Mouse (Mus musculus): ENCODE results near the gene Lpgat1.

Lpgat1 gene

DNA sequence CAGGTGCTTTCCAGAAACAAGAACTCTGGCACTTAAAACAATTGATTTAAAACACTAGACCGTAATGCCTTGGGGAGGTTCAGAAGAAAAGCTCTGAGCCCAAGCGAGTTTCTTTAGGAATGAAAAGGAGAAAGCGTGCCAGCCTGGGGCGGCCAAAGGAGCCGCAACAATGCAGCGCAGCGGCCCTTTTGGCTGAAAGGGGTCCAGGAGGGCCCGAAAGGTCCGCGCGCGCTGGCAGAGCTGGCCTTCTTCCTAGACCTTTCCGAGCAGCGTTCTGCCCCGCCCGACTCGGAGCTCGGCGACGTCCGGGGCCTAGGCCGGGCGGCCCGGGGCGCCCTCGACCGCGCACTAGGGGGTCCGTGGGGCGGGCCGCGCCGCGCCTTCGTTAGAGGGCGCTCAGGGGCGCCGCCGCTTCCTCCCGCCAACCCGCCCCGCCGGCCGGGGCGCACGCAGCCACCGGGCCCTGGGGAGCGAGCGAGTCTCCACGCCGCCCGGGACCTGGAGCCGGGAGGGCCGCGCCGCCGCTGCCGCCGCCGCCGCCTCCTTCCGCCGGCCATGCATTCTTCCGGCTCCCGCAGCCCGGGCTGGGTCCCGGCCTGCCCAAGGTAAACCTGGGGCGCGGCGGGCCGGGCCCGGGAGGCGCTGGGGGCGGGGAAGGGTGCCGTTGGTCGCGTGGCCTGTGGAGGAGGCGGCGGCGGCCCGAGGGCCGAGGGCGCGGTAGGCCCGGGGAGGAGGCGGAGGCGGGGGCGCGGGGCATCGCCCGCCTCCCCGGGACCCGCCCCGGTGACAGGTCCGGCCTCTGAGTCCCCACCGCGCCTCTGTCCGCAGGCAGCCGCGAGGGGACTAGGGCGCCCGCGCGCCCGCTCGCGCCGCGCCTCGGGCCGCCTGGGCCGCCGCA is at the start of gene Lpgat1:
Gene Lpgat1 (plus strand): TSS at position 234 of the 898 bp plus-strand sequence.
- DNase-seq, result peak; percentile 91

DNA sequence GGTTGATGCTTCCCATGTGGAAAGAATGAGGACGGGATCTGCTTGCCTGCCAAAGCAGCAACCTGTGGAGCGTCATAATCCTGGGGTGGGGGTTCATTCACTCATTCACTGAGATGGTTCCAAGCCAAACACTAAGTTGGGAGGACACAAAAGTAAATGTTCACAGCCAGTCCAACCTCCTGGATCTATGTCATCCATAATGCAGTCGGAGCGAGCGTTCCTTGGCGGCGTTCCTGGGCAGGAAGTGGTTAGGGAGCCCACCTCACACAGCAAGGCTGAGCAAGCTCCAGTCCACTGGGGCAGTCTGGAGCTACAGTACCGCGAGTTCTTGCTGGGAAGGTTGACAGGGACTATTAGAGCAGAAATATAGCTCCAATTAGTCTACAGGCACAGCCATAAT is 49.6 kb upstream of the Lpgat1 start:
- DNase-seq, result no peak

DNA sequence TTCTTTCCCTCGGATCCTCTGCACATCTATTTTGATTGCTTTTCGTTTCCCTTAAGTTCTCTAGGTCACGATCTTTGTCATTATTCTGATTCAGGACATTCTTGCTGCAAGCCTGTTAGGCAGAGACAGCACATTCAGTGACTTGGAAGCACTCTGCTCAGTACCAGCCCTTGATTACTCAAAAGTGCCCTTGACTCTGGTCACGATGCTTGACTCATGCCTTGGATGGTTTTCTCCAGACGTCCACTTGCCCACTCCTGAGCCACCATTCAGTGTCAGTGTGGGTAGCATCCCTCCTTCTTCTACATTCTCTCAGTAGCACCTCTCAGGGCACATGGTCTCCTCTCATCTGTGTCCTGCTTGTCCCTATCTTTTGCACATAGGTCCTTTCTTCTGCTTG is 43.6 kb upstream of the Lpgat1 start:
- no peak for DNase-seq

DNA sequence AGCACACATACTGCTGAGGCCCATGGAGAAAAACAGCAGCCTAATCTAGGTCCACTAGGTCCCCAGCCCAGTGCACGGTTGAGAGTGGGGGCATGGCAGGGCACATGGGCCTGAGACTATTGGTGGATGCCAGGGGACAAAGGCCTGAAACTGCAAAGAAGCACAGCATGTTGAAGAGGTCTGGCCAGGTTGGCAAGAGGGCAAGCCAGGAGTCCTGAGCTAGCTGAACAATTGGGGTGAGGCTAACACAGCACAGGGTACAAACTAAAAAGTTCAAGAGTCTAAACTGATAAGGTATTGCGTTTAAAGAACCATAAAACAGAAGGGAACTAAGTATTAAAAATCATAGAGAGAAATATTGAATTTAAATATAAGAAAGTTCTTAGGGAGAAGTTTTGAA is 36.0 kb upstream of the Lpgat1 start:
- DNase-seq, result no peak

DNA sequence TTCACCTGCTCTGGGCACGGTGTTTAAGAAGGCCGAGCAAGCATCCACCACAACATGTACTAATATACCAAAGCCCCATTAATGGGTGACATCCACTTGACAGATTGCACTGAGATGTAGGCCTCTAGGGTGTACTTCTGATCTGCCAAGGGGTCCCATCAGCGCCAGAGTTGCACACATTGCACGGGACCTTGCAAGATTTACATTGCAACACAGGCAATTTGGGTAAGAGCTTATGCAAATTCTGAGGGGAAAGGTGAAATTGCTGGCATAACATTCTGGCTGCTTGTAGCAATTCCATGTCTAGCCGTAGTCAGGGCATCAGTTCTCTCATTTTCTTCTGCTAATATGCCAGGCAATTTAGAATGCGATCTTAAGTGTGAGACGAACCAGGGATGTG is 30.1 kb upstream of the Lpgat1 start:
- DNase-seq, result no peak

DNA sequence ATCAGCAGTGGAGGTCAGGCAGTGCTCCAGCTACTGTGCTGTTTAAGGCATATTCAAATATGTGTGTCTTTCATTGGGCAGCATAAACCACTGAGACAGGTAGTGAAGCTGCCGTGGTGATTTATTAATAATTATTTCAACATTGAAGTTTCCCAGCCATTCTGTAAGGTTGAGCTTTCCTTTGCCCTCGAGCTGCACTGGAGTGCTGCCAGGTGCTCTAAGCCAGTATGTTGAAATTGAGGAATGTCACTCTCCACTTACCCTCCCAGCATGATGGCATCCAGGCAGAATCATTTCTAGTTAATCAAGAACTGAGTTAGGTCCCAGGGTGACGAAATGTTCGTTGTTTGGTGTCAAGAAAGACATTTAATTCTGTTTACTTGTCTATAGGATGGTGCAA is 24.4 kb upstream of the Lpgat1 start:
- peak; percentile 66 for DNase-seq

DNA sequence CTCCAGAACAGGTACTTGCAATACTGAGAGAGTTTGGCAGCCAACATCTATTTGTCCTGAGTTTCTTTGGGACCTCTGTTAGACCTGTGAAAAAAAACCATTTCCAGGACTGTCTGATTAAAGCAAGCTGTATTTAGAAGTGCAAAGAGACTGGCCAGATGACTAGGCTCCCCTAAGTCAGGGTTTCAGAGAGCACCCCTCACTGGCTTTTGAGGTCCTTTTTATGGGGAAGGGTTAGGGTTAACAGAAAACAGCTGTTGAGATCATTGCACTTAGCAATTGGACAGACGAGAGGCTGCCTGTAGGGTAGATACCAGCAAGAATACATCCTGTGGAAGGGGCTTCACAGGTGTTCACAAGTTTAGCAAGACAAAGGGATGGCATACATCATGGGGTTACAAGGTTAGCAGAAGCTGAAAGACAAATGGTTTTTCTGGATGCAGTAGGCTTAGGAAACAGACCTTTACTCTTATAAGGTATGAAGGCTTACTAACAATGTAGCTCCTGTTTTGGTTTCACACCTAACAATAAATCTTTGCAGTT is 19.3 kb upstream of the Lpgat1 start:
- no peak for DNase-seq

DNA sequence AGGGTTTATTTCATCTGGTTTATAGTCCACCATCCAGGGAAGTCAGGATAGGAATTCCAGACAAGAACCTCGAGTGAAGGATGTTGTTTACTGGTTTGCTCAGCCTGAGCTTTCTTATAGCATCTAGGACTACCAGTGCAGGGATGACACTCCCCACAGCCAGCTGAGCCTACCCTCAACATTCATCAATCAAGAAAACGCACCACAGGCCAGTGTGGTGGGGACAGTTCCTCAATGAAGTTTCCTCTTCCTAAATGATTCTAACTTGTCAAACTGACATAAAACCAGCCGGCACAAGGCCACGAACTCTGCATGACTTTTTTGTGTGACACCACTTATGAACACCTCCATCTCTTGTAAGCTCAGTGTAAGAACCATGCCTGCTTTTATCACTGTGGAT is 13.1 kb upstream of the Lpgat1 start:
- DNase-seq, result no peak

DNA sequence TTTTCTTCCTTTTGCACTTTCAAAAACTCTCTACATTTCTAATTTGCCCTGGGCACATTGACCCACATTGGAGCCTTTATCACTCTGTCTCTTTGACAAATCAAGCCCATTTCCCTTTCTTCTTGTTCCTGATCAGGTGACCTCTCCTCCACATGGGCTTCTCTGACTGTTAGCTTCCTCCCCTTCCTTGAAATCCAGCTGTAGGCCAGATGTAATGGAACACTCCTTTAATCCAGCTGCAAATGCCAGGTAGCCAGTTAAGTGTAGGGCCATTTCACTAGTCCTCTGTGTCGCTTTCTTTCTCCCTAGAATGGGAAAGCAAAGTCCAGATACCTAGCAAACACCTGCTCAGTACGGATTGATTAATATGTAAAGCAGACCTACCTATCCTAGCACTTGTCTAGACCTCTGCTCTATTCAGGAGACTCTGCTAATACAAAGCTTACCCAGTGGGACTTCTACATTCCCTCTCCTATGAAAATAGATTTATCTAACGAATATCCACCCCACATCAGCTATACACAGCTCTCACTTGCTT is 11.0 kb upstream of the Lpgat1 start:
- no peak for DNase-seq

DNA sequence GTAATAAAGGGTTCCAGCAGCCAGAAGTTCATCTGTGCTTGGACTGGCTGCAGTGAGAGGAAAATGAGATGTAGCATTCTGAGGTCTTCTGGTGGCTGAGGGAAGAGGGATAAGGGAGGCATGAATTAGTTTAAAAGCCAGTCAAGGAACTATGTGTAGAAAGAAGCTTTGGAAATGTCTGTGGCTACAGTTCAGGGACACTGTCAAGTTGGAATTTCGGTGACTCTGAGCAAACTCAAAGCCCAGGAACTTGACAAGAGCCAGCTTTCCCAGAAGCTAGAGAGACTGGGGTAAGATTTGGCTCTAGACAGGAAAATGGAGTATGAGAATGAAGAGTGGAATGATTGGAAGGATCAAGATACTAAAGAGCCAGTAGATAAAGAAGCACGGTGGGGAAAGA is 7.8 kb upstream of the Lpgat1 start:
- DNase-seq, result no peak

DNA sequence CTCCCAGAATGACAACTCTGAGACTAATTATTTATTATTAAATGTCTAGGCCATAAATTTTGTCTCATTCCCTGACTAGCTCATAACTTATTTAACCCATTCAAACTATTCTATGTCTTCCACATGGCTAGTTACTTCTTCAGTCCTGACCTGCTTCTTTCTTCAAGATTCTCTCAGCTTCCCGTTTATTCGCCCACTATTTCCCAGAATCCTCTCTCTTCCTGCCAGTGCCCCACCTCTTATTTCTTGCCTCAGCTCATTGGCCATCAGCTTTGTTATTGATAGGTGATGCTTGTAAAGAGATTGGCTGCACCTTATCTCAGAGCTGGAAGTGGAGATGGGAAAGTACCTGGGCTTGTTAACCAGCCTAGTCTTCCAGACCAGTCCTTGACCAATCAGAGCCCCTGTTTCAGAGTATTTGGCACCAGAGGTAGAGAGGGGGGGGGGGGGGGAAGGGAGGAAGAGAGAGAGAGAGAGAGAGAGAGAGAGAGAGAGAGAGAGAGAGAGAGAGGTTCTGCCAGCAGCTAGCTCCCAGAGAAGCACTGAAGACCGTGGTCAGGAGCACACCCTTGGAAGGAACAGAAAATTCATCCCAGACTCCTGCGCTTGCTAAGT is 5.3 kb upstream of the Lpgat1 start:
- DNase-seq, result no peak

DNA sequence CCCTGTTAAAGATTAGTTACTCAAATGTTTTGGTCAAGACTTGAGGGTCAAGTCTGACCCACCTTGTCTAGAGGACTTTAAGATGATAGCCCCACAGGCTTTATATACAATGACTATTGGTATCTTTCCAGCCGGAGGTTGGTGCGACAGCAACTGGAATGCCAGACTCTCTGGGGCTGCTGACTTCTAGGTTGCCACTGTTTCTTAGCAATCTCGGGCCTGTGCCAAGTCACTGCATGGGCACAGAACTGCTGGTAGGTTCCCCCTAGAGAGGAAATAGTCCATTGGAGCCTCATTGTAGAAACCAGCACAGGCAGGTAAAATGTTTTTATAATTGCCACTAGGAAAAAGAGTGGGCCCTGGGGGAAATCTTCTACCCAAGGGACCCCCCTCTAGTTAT is 3.8 kb upstream of the Lpgat1 start:
- DNase-seq, result peak; percentile 33

DNA sequence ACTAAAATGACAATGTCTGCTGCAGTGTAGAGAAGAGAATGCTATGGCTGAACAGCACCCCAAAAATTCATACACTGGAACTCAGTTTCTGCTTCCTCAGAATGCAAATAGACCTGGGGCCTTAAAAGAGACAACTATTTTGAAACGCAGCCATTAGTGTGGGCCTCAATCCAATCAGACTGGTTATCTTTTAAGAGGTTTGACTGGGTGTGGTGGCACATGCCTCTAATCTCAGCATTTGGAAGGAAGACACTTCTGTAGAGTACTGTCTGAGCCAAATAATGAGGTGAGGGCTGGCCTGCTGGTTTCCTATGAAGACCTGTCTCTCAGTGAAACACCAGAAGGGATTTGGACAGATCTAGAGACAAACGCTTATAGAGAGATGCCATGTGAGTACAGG is 2.5 kb upstream of the Lpgat1 start:
- DNase-seq, result no peak

DNA sequence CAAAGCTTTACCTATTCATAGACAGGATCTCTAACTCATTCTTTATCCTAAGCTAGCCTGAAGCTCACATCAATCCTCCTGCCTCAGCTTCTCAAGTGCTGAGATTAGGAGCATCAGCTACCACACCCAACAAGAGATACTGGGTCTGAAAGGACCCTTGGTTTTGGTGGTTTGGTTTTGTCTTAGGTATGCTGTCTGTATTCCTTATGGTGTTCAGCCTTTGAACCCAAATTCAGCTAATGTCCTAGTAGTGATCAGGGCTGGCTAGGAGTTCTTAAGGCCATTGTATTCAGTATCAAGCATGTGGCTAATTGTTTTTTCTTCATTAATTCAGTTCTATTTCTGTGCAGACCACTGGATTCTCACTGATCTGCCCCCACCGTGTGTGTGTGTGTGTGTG is 493 bp upstream of the Lpgat1 start:
- DNase-seq, result no peak

DNA sequence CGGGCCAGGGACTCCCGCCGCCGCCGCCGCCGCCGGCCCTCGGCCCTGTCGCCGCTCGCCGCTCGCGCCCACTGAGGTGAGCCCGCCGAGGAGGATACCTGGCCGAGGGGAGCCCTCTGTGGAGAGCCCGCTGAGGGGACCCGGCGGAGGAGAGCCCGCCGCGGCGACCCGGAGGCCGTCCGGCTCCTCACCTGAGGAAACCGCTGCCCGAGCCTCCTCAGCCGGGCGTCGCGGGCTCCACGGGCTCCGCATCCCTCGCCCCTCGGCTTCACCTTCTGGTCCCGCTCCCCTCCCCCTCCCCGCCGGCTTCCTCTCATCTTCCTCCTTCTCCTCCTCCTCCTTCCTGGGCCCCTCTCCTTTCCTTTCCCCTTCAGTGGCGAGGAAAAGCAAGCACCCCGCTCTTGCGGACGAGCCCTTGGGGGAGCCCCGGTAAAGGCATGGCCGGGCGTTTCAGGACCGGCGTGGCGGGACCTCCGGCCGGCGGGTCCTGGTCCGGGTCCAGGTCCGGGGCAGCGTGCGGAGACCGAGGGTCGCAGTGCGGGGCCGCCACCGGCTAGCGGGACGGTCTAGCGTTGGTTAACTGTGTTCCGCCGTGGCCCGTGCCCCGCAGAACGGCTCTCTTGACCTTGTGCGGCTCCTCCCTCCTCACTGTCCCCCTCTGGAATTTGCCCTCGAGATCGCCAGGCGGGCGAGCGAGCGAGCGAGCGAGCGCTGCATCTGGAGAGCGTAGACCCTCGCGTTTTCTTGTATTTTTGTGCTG is 1.1 kb downstream of the Lpgat1 start:
- DNase-seq, result peak; percentile 69

DNA sequence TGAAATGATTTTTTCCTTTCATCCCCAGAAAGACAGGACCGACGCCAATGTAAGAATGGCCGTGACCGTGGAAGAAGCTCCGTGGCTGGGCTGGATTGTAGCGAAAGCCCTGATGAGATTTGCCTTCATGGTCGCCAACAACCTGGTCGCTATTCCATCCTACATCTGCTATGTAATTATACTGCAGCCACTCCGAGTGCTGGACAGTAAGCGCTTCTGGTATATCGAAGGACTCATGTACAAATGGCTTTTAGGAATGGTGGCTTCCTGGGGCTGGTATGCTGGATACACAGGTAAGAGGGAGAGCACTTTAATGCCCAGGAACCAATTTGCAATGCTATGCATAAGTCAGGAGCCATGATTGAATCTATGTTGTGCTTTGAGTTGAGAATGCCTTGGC is 1.7 kb downstream of the Lpgat1 start:
- DNase-seq, result peak; percentile 36

DNA sequence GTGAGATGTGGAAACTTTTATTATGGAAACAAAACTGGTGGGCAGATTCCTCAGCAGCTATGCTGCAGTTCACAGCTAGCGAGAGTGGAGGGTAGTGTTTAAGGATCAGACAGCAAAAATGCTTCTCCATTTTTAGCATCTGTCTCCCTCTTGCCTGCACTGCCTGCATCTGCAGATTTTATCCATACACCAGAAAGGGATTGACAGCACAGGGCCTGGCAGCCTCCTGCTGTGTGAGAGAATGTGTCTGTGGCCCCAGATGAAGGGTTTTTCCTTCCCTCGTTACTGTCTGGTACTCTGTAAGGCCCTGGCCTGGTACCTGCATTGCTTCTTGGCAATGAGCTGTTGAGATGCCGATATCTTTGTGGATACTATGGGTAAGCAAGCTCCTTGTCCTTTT is 2.8 kb downstream of the Lpgat1 start:
- no peak for DNase-seq

DNA sequence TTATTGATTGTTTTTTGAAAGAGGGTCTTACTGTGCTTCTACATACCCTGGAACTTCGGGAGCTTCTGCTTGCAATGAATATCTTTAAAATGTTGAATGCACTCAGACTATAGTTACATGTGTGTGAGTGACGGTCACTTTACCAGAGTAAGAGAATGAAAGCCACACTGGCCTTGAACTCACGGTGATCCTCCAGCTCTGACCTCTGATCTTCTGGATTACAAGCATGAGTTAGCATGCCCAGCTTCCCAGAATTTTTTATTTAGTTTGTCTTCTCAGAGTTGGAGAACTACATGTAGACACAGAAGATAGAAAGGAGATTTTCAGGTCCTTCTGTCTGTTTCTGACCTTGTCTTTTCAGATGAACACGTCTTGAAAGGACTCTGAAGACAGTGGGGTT is 5.1 kb downstream of the Lpgat1 start:
- DNase-seq, result no peak

DNA sequence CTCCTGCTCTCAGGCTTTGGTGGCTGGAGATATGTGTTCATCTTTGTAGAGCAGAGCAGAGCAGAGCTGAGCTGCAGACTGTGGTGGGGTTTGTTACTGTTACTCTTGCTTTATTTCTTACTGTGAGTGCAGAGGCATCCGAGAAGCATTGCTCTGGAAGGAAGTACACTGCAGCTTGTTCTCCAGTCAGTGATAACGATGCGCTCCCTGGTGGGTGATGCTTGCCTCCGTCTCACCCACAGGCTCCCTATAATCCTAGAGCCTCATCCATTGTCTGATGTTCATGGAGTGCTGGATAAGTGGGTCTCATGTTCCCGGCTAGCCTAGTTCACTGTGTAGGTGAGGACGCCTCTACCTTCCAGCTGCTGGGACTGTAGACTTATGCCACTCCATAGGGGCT is 6.0 kb downstream of the Lpgat1 start:
- DNase-seq, result no peak

DNA sequence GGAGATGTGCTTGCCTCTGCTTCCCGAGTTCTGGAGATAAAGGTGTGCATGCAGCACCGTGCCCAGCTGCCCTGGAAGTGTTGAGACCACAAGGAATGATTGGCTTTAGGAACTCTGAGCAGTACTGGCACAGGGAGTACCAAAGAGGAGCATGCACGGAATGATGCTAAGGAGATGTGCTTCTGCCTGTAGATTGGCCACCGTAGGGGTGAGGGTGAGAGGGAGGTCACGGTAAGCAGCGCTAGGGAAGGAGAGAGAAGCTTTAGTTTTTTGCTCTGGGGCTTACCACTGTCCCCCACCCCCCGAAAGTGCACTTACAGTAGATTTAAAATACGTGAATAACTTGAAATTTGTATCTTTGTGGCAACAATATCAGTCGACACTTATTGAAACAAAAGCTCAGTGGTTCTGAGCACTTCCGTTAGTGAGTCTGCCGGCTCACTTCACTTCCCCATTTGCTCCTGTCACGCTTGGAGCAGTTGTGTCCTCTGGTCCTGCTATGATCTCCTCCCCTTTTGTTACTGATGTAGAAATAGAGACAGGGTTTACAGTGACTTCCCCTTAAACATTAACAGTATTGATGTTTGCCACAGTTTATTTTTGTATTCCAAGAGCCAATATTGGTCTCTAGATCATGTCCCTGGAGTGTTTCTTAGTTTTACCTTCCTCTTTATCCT is 6.9 kb downstream of the Lpgat1 start:
- no peak for DNase-seq

DNA sequence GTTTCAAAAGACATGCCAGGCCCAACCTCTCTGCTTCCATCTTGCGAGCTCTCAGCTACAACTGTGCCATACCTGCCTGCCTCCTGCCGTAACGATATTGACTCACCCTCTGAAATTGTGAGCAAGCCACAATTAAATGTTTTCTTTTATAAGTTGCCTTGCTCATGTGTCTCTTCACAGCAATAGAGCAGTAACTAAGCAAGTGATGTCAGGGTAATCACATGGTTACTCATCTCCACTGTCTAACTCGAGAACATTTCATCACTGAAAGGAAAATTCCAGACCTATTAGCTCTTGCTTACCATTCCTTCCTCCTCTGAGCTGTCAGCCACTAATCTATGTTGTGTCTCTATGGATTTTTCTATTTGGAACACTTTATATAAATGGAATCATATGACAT is 15.0 kb downstream of the Lpgat1 start:
- no peak for DNase-seq

DNA sequence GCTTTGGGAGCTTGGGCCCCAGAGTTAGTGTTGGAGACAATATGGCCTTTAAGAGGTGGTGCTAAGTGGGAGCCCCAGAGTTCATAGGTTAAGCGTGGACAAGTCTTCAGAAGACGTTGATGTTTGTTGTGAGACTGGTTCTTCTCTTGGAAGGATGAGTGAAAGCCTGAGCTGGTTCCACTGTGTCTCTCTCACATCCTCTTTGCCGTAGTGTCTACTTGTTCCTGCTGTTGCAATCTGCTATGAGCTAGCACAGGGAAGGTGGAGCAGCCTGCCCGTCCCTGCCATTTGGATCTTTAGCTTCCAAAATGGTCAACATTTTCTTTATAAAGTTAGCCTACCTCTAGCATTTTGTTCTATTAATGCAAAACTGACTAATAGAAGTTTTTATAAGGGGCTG is 16.2 kb downstream of the Lpgat1 start:
- DNase-seq, result no peak

DNA sequence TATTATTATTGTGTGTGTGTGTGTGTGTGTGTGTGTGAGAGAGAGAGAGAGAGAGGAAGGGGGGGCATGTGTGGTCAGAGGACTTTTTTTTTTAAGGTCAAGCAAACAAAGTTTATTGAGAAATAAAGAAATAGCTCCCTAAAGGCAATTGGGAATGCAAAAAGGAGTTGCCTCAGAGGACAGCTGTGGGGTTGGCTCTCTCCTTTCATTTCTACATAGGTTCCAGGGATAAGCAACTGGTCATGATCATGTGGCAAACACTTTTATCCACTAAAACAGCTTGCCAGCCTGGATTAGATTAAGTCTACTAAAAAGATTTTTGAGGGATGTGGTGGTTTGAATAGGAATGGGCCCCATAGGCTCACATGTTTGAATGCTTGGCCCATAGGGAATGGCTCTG is 18.8 kb downstream of the Lpgat1 start:
- no peak for DNase-seq
